Mouse (Mus musculus) myocyte (in vitro differentiated cells): Measurements from ENCODE around the gene Nfasc.

ENCODE experiments used
- E2F4 ChIP-seq: IDR thresholded peaks from one replicate; pipeline ENCODE4 v1.6.1; 2011; ENCODE audit warnings: mild to moderate bottlenecking, control low read depth, moderate library complexity; ENCODE audit not compliant: insufficient read depth
- MAX ChIP-seq: IDR thresholded peaks from one replicate; pipeline ENCODE4 v1.6.1; 2011; ENCODE audit warnings: low read depth, mild to moderate bottlenecking, control low read depth
- POLR2A ChIP-seq: IDR thresholded peaks from one replicate; pipeline ENCODE4 v1.6.1; 2011; ENCODE audit warnings: low read depth, mild to moderate bottlenecking, control low read depth, moderate library complexity; ENCODE audit not compliant: insufficient read length

DNA sequence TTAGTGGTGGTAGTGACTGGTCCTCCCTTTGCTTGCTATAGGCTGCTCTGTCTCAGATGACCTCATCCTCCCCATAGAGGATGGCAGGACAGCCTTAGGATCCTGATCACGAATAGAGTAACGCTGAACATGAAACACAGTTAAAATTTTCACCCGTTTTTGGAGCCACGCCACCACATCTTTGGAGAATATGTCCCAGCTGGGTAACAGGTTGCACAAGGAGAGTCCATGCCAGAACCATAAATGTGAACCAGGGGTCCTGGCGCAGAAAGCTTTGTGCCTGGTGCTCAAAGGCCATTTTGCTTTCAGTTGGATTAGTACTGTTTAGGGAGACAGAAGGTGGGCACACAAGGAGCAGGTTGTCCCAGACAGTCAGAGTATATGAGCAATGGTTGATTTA, 143.6 kb downstream of the Nfasc start:
- TF ChIP-seq POLR2A (no peak), E2F4 (no peak), MAX (no peak)
